Mouse (Mus musculus): ENCODE measurements around the gene Pcx. TPM values are rescaled to one million over a fixed set of nuclear protein-coding genes. Genes with fewer than 3 reads are reported as not detected.
A peak's percentile ranks its signal among the peaks of the same experiment; 100 is the strongest.

Gene Pcx
- polyA plus RNA-seq, 1 experiment from 2014 or later: 38.6 TPM

DNA sequence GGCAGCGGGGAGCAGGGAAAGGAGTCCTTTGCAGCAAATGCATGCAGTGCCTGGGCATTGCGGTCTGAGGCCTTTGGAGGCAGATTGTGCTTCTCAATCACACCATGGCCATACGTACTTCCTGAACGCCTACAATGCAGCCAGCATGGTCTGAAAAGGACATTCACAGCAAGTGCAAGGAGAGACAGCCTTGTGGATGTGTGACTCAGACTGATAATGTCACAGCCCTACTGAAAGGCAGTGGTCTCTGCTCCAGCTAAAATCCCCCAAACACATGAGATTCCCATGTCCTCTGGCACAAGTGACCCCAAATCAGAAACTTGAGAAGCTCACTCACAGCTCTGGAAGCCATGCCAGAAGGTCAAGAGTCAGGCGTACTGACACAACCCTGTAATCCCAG lies 14.5 kb upstream of the Pcx start:
- H3K4me3 ChIP-seq (ENCODE audit: low read depth, low read length): no peak overlapping the region
- H3K27me3 ChIP-seq (replicated peaks; ENCODE audit: insufficient read depth, low read length): no peaks in the 10 kb centered on the region
- H3K4me1 ChIP-seq (ENCODE audit: insufficient read depth, low read depth, low read length): no peaks in the 10 kb centered on the region; the same call in 1 of the 2 replicates
- no peak overlapping the region for H3K4me2 ChIP-seq (replicated peaks; ENCODE audit: low read depth, low read length)
- 83% methylated on average over 5 of the region's 5 CpGs for WGBS
- DNase-seq (ENCODE audit: low spot score): no peak
- H3K9me3 ChIP-seq (ENCODE audit: low read length): no peaks in the 10 kb centered on the region
- no peak overlapping the region for H3K9ac ChIP-seq (replicated peaks; ENCODE audit: low read depth)
- no peak overlapping the region for H3K27ac ChIP-seq (ENCODE audit: low read length)
- H3K36me3 ChIP-seq (ENCODE audit: insufficient read depth, low read length): no peaks in the 10 kb centered on the region
- TF ChIP-seq CTCF (IDR thresholded peaks at IDR 0.05) (no peak), EP300 (IDR thresholded peaks at IDR 0.05) (no peak)
- no peak for ATAC-seq

DNA sequence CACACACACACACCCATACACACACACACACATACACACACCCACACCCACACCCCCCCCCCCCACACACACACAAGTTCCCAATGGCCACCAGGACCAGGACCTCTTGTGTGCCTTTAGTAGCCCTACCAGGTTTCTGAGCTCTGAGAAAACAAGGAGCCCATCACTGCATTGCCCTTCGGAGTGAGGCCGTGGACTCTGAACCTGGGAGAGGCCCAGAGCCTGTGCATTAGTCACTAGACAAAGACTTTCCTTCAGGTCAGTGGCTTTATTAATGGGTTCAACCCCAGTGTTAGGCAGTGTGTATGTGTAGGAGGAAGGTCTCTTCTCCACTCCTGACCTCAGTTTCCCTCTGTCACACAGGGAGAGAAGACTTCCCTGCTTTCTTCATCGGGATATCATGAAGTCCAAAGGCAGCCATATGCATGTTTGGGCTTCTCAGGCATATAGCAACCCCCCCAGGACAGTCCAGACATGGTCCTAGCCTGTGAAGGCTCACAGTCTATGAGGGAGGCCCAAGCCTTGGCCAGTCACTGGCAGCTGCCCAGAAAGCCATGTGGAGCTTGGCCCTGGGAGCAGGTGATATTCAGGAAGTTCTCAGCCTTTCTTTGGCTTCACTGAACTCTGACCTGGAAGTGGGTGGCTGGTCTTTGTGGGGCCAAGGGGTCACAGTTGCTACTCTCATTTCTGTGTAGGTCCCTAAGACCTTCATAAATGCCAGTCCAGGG lies 13.6 kb upstream of the Pcx start:
- Histone ChIP-seq H3K9me3 (ENCODE audit: low read length) (no peaks in the 10 kb centered on the region), H3K4me3 (ENCODE audit: low read depth, low read length) (no peak overlapping the region), H3K36me3 (ENCODE audit: insufficient read depth, low read length) (no peaks in the 10 kb centered on the region), H3K9ac (replicated peaks; ENCODE audit: low read depth) (no peak overlapping the region), H3K4me1 (ENCODE audit: insufficient read depth, low read depth, low read length) (no peaks in the 10 kb centered on the region; the same call in 1 of the 2 replicates), H3K27me3 (replicated peaks; ENCODE audit: insufficient read depth, low read length) (no peaks in the 10 kb centered on the region), H3K4me2 (replicated peaks; ENCODE audit: low read depth, low read length) (no peak overlapping the region), H3K27ac (ENCODE audit: low read length) (no peak overlapping the region)
- ATAC-seq: no peak
- no peak for TF ChIP-seq CTCF (IDR thresholded peaks at IDR 0.05)
- TF ChIP-seq EP300 (IDR thresholded peaks at IDR 0.05): no peak
- WGBS: 83% methylated on average over 3 of the region's 3 CpGs
- DNase-seq (ENCODE audit: low spot score): no peak

DNA sequence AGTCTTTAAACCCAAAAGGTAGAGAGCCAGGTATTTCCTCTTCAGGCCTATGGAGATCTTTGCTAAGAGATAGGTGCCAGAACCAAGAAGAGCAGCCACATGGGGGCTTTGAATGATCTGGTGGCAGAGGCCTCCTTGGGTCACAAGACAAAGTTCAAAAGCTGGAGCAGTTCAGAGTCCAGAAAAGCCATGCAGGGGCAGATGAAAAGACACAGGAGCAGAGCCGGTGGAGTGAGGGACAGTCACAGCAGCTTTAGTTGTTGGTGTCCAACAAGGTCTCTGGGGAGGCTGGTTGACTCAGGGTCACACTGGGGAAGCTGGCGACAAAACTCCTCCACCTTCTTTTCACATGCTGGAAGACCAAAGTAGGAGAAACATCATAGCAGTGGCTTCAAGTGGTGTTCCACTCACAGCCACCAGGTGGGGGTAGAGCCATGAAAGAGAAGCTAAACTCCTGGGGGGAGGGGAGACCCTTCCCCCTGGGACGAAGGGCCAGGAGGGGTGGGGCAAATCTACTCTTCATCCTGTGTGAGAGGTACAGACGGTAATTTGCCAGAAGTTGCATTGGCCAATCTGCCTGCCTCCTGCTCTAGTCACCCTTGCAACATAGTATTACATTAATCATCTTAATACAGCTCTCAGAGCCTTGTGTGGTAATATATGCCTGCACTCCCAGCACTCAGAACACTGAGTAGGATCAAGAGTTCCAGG lies 12.9 kb upstream of the Pcx start:
- TF ChIP-seq CTCF (IDR thresholded peaks at IDR 0.05) (peak; percentile 96), EP300 (IDR thresholded peaks at IDR 0.05) (peak; percentile 91)
- Histone ChIP-seq H3K27me3 (replicated peaks; ENCODE audit: insufficient read depth, low read length) (no peaks in the 10 kb centered on the region), H3K9ac (replicated peaks; ENCODE audit: low read depth) (no peak overlapping the region), H3K4me2 (replicated peaks; ENCODE audit: low read depth, low read length) (no peak overlapping the region), H3K27ac (ENCODE audit: low read length) (0 out of 2 replicates have a peak overlapping the region, but pooled peaks have one; percentile 16), H3K9me3 (ENCODE audit: low read length) (no peaks in the 10 kb centered on the region), H3K4me3 (ENCODE audit: low read depth, low read length) (no peak overlapping the region), H3K4me1 (ENCODE audit: insufficient read depth, low read depth, low read length) (no peaks in the 10 kb centered on the region; the same call in 1 of the 2 replicates), H3K36me3 (ENCODE audit: insufficient read depth, low read length) (no peaks in the 10 kb centered on the region)
- peak; percentile 95 for ATAC-seq
- DNase-seq (ENCODE audit: low spot score): peak; percentile 97
- 8% methylated on average over 4 of the region's 4 CpGs for WGBS

DNA sequence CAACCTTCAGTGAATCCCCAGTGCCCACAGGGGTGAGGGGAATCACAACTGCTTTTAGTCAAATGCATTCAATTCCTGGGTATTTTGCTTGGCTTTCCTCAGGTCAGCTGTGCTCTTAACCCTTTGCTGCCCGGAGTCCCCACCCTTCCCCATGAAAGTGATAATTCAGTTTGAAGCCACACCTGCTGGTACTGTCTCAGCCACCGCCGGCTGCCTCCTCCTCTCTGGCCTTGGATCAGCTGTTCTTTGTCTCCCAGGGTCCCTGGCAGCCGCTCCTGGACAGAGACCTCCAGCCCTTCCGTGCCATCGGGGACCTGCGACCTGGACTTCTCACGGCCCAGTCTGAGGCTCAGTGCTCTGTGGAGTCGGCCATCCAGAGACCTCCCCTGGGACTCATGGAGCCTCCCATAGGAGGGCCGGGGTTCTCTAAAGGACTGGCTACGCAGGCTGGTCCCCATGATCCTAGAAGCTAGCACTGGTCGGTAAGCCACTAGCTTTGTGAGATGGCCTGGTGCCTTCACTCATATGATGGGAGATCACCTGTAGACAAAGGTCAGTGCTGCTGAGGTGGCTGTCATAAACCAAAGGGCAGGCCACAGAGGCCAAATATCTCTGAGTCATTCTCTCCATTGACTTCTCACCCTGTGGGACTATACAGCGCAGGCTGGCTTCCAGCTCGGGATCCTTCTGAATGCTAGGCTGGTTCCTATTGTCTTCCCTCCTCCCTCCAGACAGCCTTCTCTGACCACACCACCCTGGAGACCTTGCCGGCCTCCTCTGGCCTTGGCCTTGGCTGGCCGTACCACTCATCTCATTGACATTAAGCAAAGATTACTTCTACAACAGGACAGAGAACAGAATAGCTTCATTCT lies 12.0 kb upstream of the Pcx start, which contains the start of gene 2010003K11Rik:
Gene 2010003K11Rik, minus strand, starts transcription at position 522 of the 872 bp plus-strand sequence.
- H3K36me3 ChIP-seq (ENCODE audit: insufficient read depth, low read length): no peaks in the 10 kb centered on the region
- H3K4me1 ChIP-seq (ENCODE audit: insufficient read depth, low read depth, low read length): no peaks in the 10 kb centered on the region; the same call in 1 of the 2 replicates
- H3K9ac ChIP-seq (replicated peaks; ENCODE audit: low read depth): no peak within 1 kb of the TSS
- H3K9me3 ChIP-seq (ENCODE audit: low read length): no peaks in the 10 kb centered on the region
- no peak for TF ChIP-seq CTCF (IDR thresholded peaks at IDR 0.05)
- no peak for TF ChIP-seq EP300 (IDR thresholded peaks at IDR 0.05)
- DNase-seq (ENCODE audit: low spot score) (no peak), ATAC-seq (peak; percentile 3)
- no peaks in the 10 kb centered on the region for H3K27me3 ChIP-seq (replicated peaks; ENCODE audit: insufficient read depth, low read length)
- H3K27ac ChIP-seq (ENCODE audit: low read length): peak within 1 kb of the TSS; percentile 16; the same call in 1 of the 2 replicates
- no peak within 1 kb of the TSS for H3K4me2 ChIP-seq (replicated peaks; ENCODE audit: low read depth, low read length)
- WGBS: 62% methylated on average over 16 of the region's 16 CpGs
- H3K4me3 ChIP-seq (ENCODE audit: low read depth, low read length): no peak within 1 kb of the TSS

DNA sequence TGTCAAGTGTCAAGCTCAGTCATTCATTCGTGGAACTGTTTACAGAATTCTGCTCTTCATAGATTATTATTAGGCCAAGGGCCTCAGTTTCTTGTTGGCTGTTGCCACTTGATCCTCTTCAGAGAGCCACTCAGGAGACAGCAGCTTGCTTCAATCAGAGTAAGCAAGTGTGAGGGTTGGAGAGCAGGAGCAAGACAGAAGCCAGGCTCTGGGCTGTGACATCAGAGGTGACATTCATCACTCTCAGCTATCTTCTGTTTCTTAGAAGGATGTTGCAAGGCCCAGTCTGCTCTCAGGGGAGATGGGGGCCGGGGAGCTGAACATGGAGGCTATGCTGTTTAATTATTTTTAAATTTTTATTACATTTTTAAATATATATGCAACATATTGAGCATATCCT lies 7.6 kb upstream of the Pcx start:
- Histone ChIP-seq H3K4me1 (ENCODE audit: insufficient read depth, low read depth, low read length) (no peaks in the 10 kb centered on the region; the same call in 1 of the 2 replicates), H3K36me3 (ENCODE audit: insufficient read depth, low read length) (no peaks in the 10 kb centered on the region), H3K4me3 (ENCODE audit: low read depth, low read length) (no peak overlapping the region), H3K4me2 (replicated peaks; ENCODE audit: low read depth, low read length) (no peak overlapping the region), H3K27ac (ENCODE audit: low read length) (no peak overlapping the region), H3K9ac (replicated peaks; ENCODE audit: low read depth) (no peak overlapping the region), H3K9me3 (ENCODE audit: low read length) (no peaks in the 10 kb centered on the region), H3K27me3 (replicated peaks; ENCODE audit: insufficient read depth, low read length) (no peaks in the 10 kb centered on the region)
- peak; percentile 41 for DNase-seq (ENCODE audit: low spot score)
- no peak; the same call in 1 of the 2 replicates for ATAC-seq
- WGBS: 40% methylated on average over 2 of the region's 2 CpGs
- TF ChIP-seq CTCF (IDR thresholded peaks at IDR 0.05) (no peak), EP300 (IDR thresholded peaks at IDR 0.05) (no peak)
